Mouse (Mus musculus) kidney, adult 18-20 months (tissue): ENCODE data around the gene Nfatc2.

Experiments used
- DNase-seq: peaks from one replicate; pipeline ENCODE4 v3.0.0; 2021

Nfatc2 gene

GRCm38 (mm10) chr2:168428375-168428901 lies 173.0 kb downstream of the Nfatc2 start:
- no peak for DNase-seq
